Mouse (Mus musculus) liver, adult 2 months (tissue): ENCODE measurements around the gene Hoxc12. TPM values are rescaled to one million over a fixed set of nuclear protein-coding genes. Genes with fewer than 3 reads are reported as not detected.

Source experiments
- DNase-seq: peaks from one replicate; pipeline ENCODE4 v3.0.0-alpha.2; 2011; ENCODE audit warnings: low read depth, low spot score; ENCODE audit errors: extremely low read depth
- H3K27ac ChIP-seq: fragments of 200-500 bp; replicated peaks from 2 replicates; pipeline ENCODE4 v1.5.1; 2012; ENCODE audit warnings: low read depth, mild to moderate bottlenecking, control low read depth, inconsistent platforms, low read length; ENCODE audit not compliant: insufficient read depth
- H3K27me3 ChIP-seq: fragments of 200-500 bp; 2 replicates; pipeline ENCODE4 v1.6.1; 2012; ENCODE audit warnings: mild to moderate bottlenecking, moderate library complexity, low read length, inconsistent platforms; ENCODE audit not compliant: control insufficient read depth, insufficient read depth
- H3K36me3 ChIP-seq: fragments of 200-500 bp; 2 replicates; pipeline ENCODE4 v1.6.1; 2012; ENCODE audit warnings: low read length, inconsistent platforms; ENCODE audit not compliant: control insufficient read depth, insufficient read depth
- H3K4me1 ChIP-seq: fragments of 200-500 bp; 2 replicates; pipeline ENCODE4 v1.6.1; 2011; ENCODE audit warnings: low read length; ENCODE audit not compliant: control insufficient read depth, insufficient read depth
- H3K4me3 ChIP-seq: fragments of 200-500 bp; 2 replicates; pipeline ENCODE4 v1.5.1; 2011; ENCODE audit warnings: low read depth, mild to moderate bottlenecking, control low read depth, low read length, moderate library complexity; ENCODE audit not compliant: insufficient read depth
- H3K79me2 ChIP-seq: fragments of 200-500 bp; 2 replicates; pipeline ENCODE4 v1.6.1; 2012; ENCODE audit warnings: inconsistent platforms, mild to moderate bottlenecking, low read length, moderate library complexity; ENCODE audit not compliant: control insufficient read depth, insufficient read depth
- H3K9ac ChIP-seq: fragments of 200-500 bp; 2 replicates; pipeline ENCODE4 v1.6.1; 2012; ENCODE audit warnings: low read depth, mild to moderate bottlenecking, control low read depth, inconsistent platforms, low read length
- CTCF ChIP-seq: fragments of 200-500 bp; IDR thresholded peaks from 2 replicates; pipeline ENCODE4 v1.5.1; 2011; ENCODE audit warnings: low read depth, low read length, control low read depth
- POLR2A ChIP-seq: fragments of 200-500 bp; IDR thresholded peaks from 2 replicates; pipeline ENCODE4 v1.6.1; 2011; ENCODE audit warnings: low read length, control low read depth; ENCODE audit not compliant: insufficient read depth; ENCODE audit errors: extremely low read depth
- WGBS: fragments of 180-500 bp; shearing (Covaris S2); methylation state at CpG from one replicate; pipeline ENCODE4 v1.1.7; 2018; 5-methylcytosine and 5-hydroxymethylcytosine counted together
- polyA plus RNA-seq: library from polyadenylated mRNA; depleted of rRNA; stranded (reverse); fragments of >200 nt; gene quantifications from 2 replicates; pipeline ENCODE4 v1.2.3, GENCODE M21; 2012
- total RNA-seq: library from RNA; depleted of rRNA; stranded (reverse); fragments of >200 nt; gene quantifications from 2 replicates; pipeline ENCODE4 v1.2.3, GENCODE M21; 2014

Hoxc12 gene
- total and polyA plus RNA-seq, 2 experiments, result not detected

DNA sequence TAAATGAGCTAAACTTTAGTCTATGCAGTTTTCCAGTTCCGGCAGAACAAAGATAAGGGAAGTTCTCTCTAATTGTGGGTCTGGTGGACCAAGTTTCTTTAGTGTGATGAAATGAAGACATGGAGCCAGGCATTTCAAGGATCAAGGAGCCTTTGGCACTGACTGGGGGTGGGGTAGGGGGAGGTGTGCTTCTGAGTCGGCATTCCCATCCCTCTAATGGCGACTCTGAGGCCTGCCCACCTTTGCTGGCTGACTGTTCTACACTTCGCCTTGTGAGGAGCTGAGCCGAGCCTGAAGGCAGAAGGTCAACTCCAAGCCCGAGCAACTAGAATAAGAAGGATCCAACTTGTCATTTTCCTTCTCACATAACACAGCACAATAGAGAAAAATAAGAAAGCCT is 25.2 kb downstream of the Hoxc12 start:
- no peak for DNase-seq
- Histone ChIP-seq H3K9ac (no peak overlapping the region), H3K36me3 (no peaks in the 10 kb centered on the region), H3K79me2 (no peaks in the 10 kb centered on the region), H3K27me3 (peaks cover 29% of the 10 kb centered on the region), H3K4me1 (no peaks in the 10 kb centered on the region), H3K27ac (no peak overlapping the region), H3K4me3 (no peak overlapping the region)
- TF ChIP-seq POLR2A (no peak), CTCF (no peak)
- WGBS, result 5% methylated on average over 6 of the region's 6 CpGs

DNA sequence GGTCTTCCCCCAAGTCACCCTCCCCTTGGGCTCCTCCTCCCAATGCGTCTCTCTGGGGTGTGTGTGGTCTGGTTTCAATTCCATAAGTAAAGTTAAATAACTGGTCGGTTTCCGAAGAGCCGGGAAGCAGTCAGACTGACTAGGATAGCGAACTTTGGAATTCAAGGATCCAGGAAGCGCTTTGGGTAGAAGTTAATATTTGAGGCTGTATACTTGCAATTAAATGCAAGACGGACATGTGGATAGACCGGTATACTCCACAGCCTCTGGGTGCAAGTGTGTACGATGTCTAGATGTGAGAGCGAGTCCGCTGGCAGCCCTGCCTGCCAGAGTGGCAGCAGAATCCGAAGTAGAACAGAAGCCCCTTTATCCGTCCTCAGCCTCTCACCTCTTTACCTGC is 25.9 kb downstream of the Hoxc12 start:
- Histone ChIP-seq H3K9ac (no peak overlapping the region), H3K27ac (no peak overlapping the region), H3K36me3 (no peaks in the 10 kb centered on the region), H3K4me3 (no peak overlapping the region), H3K4me1 (no peaks in the 10 kb centered on the region), H3K27me3 (peaks cover 32% of the 10 kb centered on the region), H3K79me2 (no peaks in the 10 kb centered on the region)
- 8% methylated on average over 13 of the region's 13 CpGs for WGBS
- no peak for TF ChIP-seq POLR2A
- no peak for TF ChIP-seq CTCF
- no peak for DNase-seq

DNA sequence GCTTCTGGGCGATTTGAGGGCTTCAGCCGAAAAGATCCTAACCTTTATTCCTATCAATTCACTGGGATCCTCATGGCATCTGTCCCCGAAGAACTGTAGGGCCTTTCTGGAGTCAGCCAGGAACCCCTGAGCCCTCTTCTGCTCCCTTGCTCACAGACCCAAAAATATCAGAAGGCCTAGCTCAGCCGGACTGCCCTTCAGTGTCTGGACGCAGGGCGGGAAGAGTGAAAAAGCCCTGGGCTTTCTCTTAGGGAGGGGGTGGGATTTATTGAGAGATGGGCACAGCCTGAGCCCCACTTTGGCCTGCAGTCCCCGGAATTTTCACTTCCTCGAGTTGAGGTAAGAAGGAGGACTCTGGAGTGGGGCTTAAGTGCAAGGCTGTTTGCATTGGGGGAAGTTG is 26.7 kb downstream of the Hoxc12 start:
- 7% methylated on average over 8 of the region's 8 CpGs for WGBS
- TF ChIP-seq CTCF (no peak), POLR2A (no peak)
- no peak for DNase-seq
- peaks cover 38% of the 10 kb centered on the region for H3K27me3 ChIP-seq
- H3K27ac ChIP-seq, result no peak overlapping the region
- H3K4me1 ChIP-seq, result no peaks in the 10 kb centered on the region
- H3K9ac ChIP-seq, result no peak overlapping the region
- no peak overlapping the region for H3K4me3 ChIP-seq
- H3K36me3 ChIP-seq, result no peaks in the 10 kb centered on the region
- H3K79me2 ChIP-seq, result no peaks in the 10 kb centered on the region

DNA sequence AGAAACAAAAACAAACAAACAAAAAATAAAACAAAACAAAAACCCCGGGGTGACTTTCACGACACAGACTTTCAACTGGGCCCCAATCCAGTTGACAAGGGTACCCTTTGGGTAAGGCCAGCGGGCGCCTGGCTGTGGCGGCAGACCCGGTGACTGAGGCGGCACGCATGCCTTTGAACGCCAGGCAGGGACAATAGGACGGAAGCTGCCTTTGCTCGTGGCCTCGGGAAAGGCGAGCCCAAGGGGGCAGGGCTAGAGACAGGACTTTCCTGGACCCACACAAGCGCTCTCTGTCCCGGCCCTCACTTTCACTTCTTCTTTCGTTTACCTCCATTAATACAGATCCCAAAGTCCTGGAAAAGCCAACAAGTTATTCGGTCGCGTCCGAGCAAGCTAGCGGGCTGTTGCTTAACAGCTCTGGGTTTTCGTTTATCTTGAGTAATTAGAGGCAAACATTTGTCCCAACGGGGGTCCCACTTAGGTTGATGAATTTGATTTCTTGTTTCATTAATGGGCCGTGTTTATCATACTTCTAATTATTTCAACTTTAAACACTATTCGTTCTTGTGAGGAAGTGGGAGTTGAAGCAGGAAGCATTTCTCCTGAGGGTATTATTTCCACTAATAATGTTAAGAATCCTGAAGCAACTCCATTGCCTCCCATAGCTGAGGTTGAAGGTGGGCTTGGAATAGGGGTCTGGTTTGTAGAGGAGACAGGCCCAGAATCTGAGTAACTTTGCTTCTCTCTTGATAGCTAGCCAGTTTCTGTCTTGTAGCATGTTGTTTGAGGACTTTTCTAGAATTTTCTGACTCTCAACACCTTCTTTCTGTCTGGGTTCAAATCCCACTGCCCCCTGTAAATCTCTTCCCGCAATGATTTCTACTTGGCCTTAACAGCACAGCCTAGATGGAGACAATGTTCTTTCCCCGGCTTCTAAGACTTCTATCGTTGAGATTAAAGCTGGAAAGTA is 27.4 kb downstream of the Hoxc12 start:
- 2% methylated on average over 28 of the region's 28 CpGs for WGBS
- Histone ChIP-seq H3K36me3 (no peaks in the 10 kb centered on the region), H3K9ac (no peak overlapping the region), H3K27me3 (peaks cover 38% of the 10 kb centered on the region), H3K4me3 (no peak overlapping the region; the same call in 1 of the 2 replicates), H3K79me2 (no peaks in the 10 kb centered on the region), H3K4me1 (no peaks in the 10 kb centered on the region), H3K27ac (no peak overlapping the region)
- TF ChIP-seq POLR2A, result no peak
- TF ChIP-seq CTCF, result no peak
- DNase-seq, result peak; percentile 24

DNA sequence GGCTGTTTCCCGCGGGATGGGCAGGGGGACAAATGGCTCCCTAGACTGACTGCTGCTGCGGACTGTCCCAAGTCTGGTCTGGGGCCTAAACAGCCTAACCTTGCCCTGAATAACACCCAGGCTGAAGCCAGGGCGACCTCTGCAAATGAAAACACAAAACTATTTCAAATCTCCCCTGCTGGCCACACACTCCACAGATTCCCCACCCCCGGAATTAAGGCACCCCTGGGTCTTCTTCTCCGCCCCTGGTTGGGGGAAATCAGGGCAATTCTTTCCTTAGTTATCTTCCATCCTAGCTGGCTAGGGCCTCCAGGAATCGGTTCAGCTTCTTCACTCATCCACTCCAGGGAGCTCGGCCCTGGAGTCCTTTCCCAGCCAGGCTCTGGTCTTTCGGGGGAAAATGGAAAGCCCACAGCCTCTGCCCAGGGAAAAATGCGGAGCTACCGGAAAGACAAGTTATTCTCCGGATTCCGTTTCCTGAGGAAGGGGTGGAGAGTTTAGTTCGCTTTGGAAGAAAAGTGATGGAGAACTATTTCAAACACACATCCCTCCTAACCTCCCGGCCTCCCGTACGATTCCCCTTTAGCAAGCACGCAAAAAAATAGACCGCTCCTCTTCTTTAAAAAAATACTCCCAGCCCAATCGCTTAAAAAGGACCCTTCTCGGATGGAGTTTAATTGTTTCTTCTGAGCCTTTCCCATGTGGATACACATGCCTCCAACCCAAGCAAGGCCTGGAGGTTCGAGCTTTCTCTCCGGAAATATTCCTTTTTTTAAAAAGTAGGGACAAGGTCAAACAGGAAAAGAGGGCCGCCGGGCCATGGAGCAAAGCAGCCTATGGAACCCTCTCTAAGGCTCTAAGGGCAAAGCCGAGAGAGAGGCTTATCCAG is 28.7 kb downstream of the Hoxc12 start:
- H3K79me2 ChIP-seq, result no peaks in the 10 kb centered on the region
- DNase-seq, result no peak
- no peak overlapping the region for H3K4me3 ChIP-seq
- H3K4me1 ChIP-seq, result no peaks in the 10 kb centered on the region
- no peak overlapping the region for H3K27ac ChIP-seq
- H3K9ac ChIP-seq, result no peak overlapping the region
- H3K36me3 ChIP-seq, result no peaks in the 10 kb centered on the region
- 10% methylated on average over 26 of the region's 26 CpGs for WGBS
- TF ChIP-seq CTCF (no peak), POLR2A (no peak)
- peaks cover 33% of the 10 kb centered on the region for H3K27me3 ChIP-seq
